Mouse (Mus musculus) heart, embryonic 13.5 days (tissue): ENCODE measurements at regions not wholly inside any gene's neighbourhood (a gene's known extent, or its start where the extent isn't known, plus 50 kb on each side); places are given as distances from the start of the nearest gene placed in this dataset.

ENCODE experiments used
- ATAC-seq: fragments of 200-750 bp; cut with Nextera tagmentation; 2 replicates; pipeline ENCODE4 v1.8.0; 2017; ENCODE audit warnings: moderate TSS enrichment; ENCODE audit not compliant: insufficient number of reproducible peaks, low FRiP score, low TSS enrichment; ENCODE audit errors: extremely low read depth
- H3K27ac ChIP-seq: fragments of 300-500 bp; sonication (generic); replicated peaks from 2 replicates; pipeline ENCODE4 v1.5.1; 2015; ENCODE audit warnings: moderate library complexity, mild to moderate bottlenecking, inconsistent platforms
- H3K27me3 ChIP-seq: fragments of 300-500 bp; sonication (generic); replicated peaks from 2 replicates; pipeline ENCODE4 v1.6.1; 2015; ENCODE audit warnings: mild to moderate bottlenecking, inconsistent platforms
- H3K36me3 ChIP-seq: fragments of 300-500 bp; sonication (generic); 2 replicates; pipeline ENCODE4 v1.6.1; 2015; ENCODE audit warnings: mild to moderate bottlenecking, inconsistent platforms
- H3K4me1 ChIP-seq: fragments of 300-500 bp; sonication (generic); 2 replicates; pipeline ENCODE4 v1.6.1; 2015; ENCODE audit warnings: inconsistent platforms
- H3K4me2 ChIP-seq: fragments of 300-500 bp; sonication (generic); 2 replicates; pipeline ENCODE4 v1.6.1; 2015; ENCODE audit warnings: inconsistent platforms, mild to moderate bottlenecking, moderate library complexity
- H3K4me3 ChIP-seq: fragments of 300-500 bp; sonication (generic); 2 replicates; pipeline ENCODE4 v1.5.1; 2015; ENCODE audit warnings: moderate library complexity, mild to moderate bottlenecking, inconsistent platforms
- H3K9ac ChIP-seq: fragments of 300-500 bp; sonication (generic); 2 replicates; pipeline ENCODE4 v1.6.1; 2015; ENCODE audit warnings: inconsistent platforms, mild to moderate bottlenecking, moderate library complexity
- H3K9me3 ChIP-seq: fragments of 300-500 bp; sonication (generic); 2 replicates; pipeline ENCODE4 v1.6.1; 2016; ENCODE audit warnings: inconsistent platforms
- WGBS: fragments of 180-500 bp; shearing (Covaris S2); methylation state at CpG from one replicate; pipeline ENCODE4 v1.1.7; 2015; ENCODE audit warnings: mixed read lengths; 5-methylcytosine and 5-hydroxymethylcytosine counted together

- WGBS, result 30% methylated on average over 2 of the region's 2 CpGs
Measured at GRCm38 (mm10) chr12:71482619-71483018, 172.9 kb downstream of the Dact1 start.

GRCm38 (mm10) chr12:71483536-71484165 lies 174.0 kb downstream of the Dact1 start:
- 0 out of 2 replicates have a peak overlapping the region, but pooled peaks have one; percentile 30 for H3K27ac ChIP-seq
- H3K4me2 ChIP-seq, result no peak overlapping the region
- no peak for ATAC-seq
- H3K4me3 ChIP-seq, result no peak overlapping the region
- WGBS, result 61% methylated on average over 7 of the region's 7 CpGs
- no peak overlapping the region for H3K9ac ChIP-seq
- H3K4me1 ChIP-seq, result peaks cover 61% of the 10 kb centered on the region
- no peaks in the 10 kb centered on the region for H3K36me3 ChIP-seq
- H3K9me3 ChIP-seq, result no peaks in the 10 kb centered on the region
- H3K27me3 ChIP-seq, result 0 out of 2 replicates have a peak, but pooled peaks cover 3% of the 10 kb centered on the region

More at GRCm38 (mm10) chr12:71482619-71483018, 172.9 kb downstream of the Dact1 start:
- peak overlapping the region; percentile 63 for H3K27ac ChIP-seq
- H3K27me3 ChIP-seq, result 0 out of 2 replicates have a peak, but pooled peaks cover 3% of the 10 kb centered on the region
- H3K9ac ChIP-seq, result no peak overlapping the region
- no peak for ATAC-seq
- no peaks in the 10 kb centered on the region for H3K36me3 ChIP-seq
- H3K4me1 ChIP-seq, result peaks cover 54% of the 10 kb centered on the region
- no peak overlapping the region for H3K4me2 ChIP-seq
- H3K9me3 ChIP-seq, result no peaks in the 10 kb centered on the region
- no peak overlapping the region for H3K4me3 ChIP-seq

- Histone ChIP-seq H3K9me3 (no peaks in the 10 kb centered on the region), H3K4me1 (peaks cover 59% of the 10 kb centered on the region), H3K9ac (no peak overlapping the region), H3K27ac (no peak overlapping the region), H3K36me3 (no peaks in the 10 kb centered on the region), H3K4me2 (no peak overlapping the region), H3K4me3 (no peak overlapping the region), H3K27me3 (no peaks in the 10 kb centered on the region)
- no peak for ATAC-seq
- 87% methylated on average over 5 of the region's 5 CpGs for WGBS
Measured at GRCm38 (mm10) chr12:71484286-71484685, 174.6 kb downstream of the Dact1 start.

GRCm38 (mm10) chr12:71486078-71486477 lies 176.4 kb downstream of the Dact1 start:
- Histone ChIP-seq H3K4me3 (no peak overlapping the region), H3K36me3 (no peaks in the 10 kb centered on the region), H3K27me3 (no peaks in the 10 kb centered on the region), H3K27ac (no peak overlapping the region), H3K9me3 (no peaks in the 10 kb centered on the region), H3K9ac (no peak overlapping the region), H3K4me2 (no peak overlapping the region), H3K4me1 (peaks cover 53% of the 10 kb centered on the region)
- WGBS, result 82% methylated on average over 12 of the region's 12 CpGs
- ATAC-seq, result no peak

- 51% methylated on average over 6 of the region's 6 CpGs for WGBS
- H3K9ac ChIP-seq, result no peak overlapping the region
Measured at GRCm38 (mm10) chr12:71487591-71488435, 178.1 kb downstream of the Dact1 start.

GRCm38 (mm10) chr12:71489295-71489694 lies 179.6 kb downstream of the Dact1 start:
- WGBS, result 70% methylated on average over 7 of the region's 7 CpGs
- no peaks in the 10 kb centered on the region for H3K9me3 ChIP-seq
- no peak for ATAC-seq
- no peak overlapping the region for H3K27ac ChIP-seq
- H3K27me3 ChIP-seq, result no peaks in the 10 kb centered on the region
- peaks cover 27% of the 10 kb centered on the region for H3K4me1 ChIP-seq
- H3K36me3 ChIP-seq, result no peaks in the 10 kb centered on the region
- no peak overlapping the region for H3K4me3 ChIP-seq
- H3K9ac ChIP-seq, result no peak overlapping the region
- H3K4me2 ChIP-seq, result no peak overlapping the region

More at GRCm38 (mm10) chr12:71487591-71488435, 178.1 kb downstream of the Dact1 start:
- ATAC-seq, result no peak
- H3K36me3 ChIP-seq, result no peaks in the 10 kb centered on the region
- no peaks in the 10 kb centered on the region for H3K9me3 ChIP-seq
- peak overlapping the region; percentile 42; the same call in 1 of the 2 replicates for H3K27ac ChIP-seq
- no peak overlapping the region for H3K4me2 ChIP-seq
- no peak overlapping the region for H3K4me3 ChIP-seq
- peaks cover 35% of the 10 kb centered on the region for H3K4me1 ChIP-seq
- H3K27me3 ChIP-seq, result no peaks in the 10 kb centered on the region

- Histone ChIP-seq H3K27ac (peak overlapping the region; percentile 69), H3K4me3 (no peak overlapping the region), H3K36me3 (no peaks in the 10 kb centered on the region), H3K4me2 (0 out of 2 replicates have a peak overlapping the region, but pooled peaks have one; percentile 7), H3K27me3 (no peaks in the 10 kb centered on the region), H3K9me3 (no peaks in the 10 kb centered on the region), H3K9ac (peak overlapping the region; percentile 5; the same call in 1 of the 2 replicates), H3K4me1 (peaks cover 38% of the 10 kb centered on the region)
- no peak for ATAC-seq
- 60% methylated on average over 10 of the region's 10 CpGs for WGBS
Measured at GRCm38 (mm10) chr12:71494803-71495293, 185.2 kb downstream of the Dact1 start.

- Histone ChIP-seq H3K4me1 (peaks cover 34% of the 10 kb centered on the region), H3K4me3 (no peak overlapping the region), H3K27me3 (no peaks in the 10 kb centered on the region), H3K9ac (no peak overlapping the region), H3K36me3 (no peaks in the 10 kb centered on the region), H3K27ac (no peak overlapping the region), H3K9me3 (no peaks in the 10 kb centered on the region), H3K4me2 (no peak overlapping the region)
- 62% methylated on average over 14 of the region's 14 CpGs for WGBS
- no peak for ATAC-seq
Measured at GRCm38 (mm10) chr12:71498246-71499029, 188.8 kb downstream of the Dact1 start.

- no peak for ATAC-seq
- 29% methylated on average over 7 of the region's 7 CpGs for WGBS
- H3K9ac ChIP-seq, result no peak overlapping the region
- no peak overlapping the region for H3K27ac ChIP-seq
- no peaks in the 10 kb centered on the region for H3K36me3 ChIP-seq
- no peak overlapping the region for H3K4me2 ChIP-seq
- no peaks in the 10 kb centered on the region for H3K9me3 ChIP-seq
- 0 out of 2 replicates have a peak, but pooled peaks cover 18% of the 10 kb centered on the region for H3K4me1 ChIP-seq
- no peaks in the 10 kb centered on the region for H3K27me3 ChIP-seq
- no peak overlapping the region for H3K4me3 ChIP-seq
Measured at GRCm38 (mm10) chr12:71501299-71501810, 191.7 kb downstream of the Dact1 start.

- Histone ChIP-seq H3K36me3 (no peaks in the 10 kb centered on the region), H3K27ac (no peak overlapping the region), H3K4me2 (no peak overlapping the region), H3K4me1 (0 out of 2 replicates have a peak, but pooled peaks cover 10% of the 10 kb centered on the region), H3K4me3 (no peak overlapping the region), H3K9me3 (no peaks in the 10 kb centered on the region), H3K27me3 (no peaks in the 10 kb centered on the region), H3K9ac (no peak overlapping the region)
- 78% methylated on average over 11 of the region's 11 CpGs for WGBS
- no peak for ATAC-seq
Measured at GRCm38 (mm10) chr12:71503265-71503664, 193.6 kb downstream of the Dact1 start.
